Mouse (Mus musculus) MEL (cell line): ENCODE results near the gene Adam10. TPM values are rescaled to one million over a fixed set of nuclear protein-coding genes. Genes with fewer than 3 reads are reported as not detected.
A peak's percentile ranks its signal among the peaks of the same experiment; 100 is the strongest.

Experiments
- DNase-seq: peaks from one replicate; pipeline ENCODE4 v3.0.0; 2011; ENCODE audit warnings: low read depth, low spot score
- H3K27ac ChIP-seq: 2 replicates; pipeline ENCODE4 v1.5.1; 2012; ENCODE audit warnings: low read depth, mild to moderate bottlenecking, control low read depth, low read length, moderate library complexity; ENCODE audit not compliant: control insufficient read depth
- H3K27me3 ChIP-seq, 2 experiments: fragments of 150-350 bp in 1 of 2; sonication (generic) in 1 of 2; 2 replicates each; pipeline ENCODE4 v1.6.1; 2012; ENCODE audit warnings: low read length in 2 of 2, mild to moderate bottlenecking in 2 of 2, improper control_type of control experiment in 1 of 2, moderate library complexity in 1 of 2; ENCODE audit not compliant: insufficient read depth in 2 of 2, control insufficient read depth in 1 of 2
- H3K36me3 ChIP-seq, 2 experiments: 2 replicates each; pipeline ENCODE4 v1.6.1; 2012 to 2014; ENCODE audit warnings: low read length in 2 of 2, improper control_type of control experiment in 1 of 2, inconsistent platforms in 1 of 2, mild to moderate bottlenecking in 1 of 2; ENCODE audit not compliant: insufficient read depth in 2 of 2, control insufficient read depth in 1 of 2
- H3K4me1 ChIP-seq, 2 experiments: fragments of 150-350 bp in 1 of 2; sonication (generic) in 1 of 2; 2 replicates each; pipeline ENCODE4 v1.6.1; 2012; ENCODE audit warnings: low read length in 2 of 2, improper control_type of control experiment in 1 of 2, mild to moderate bottlenecking in 1 of 2; ENCODE audit not compliant: insufficient read depth in 2 of 2, control insufficient read depth in 1 of 2
- H3K4me3 ChIP-seq, 2 experiments: fragments of 150-350 bp in 1 of 2; sonication (generic) in 1 of 2; 2 replicates each; pipeline ENCODE4 v1.5.1; 2012; ENCODE audit warnings: low read depth in 2 of 2, low read length in 2 of 2, mild to moderate bottlenecking in 2 of 2, moderate library complexity in 2 of 2, control low read depth in 1 of 2, improper control_type of control experiment in 1 of 2; ENCODE audit not compliant: control insufficient read depth in 1 of 2, insufficient read depth in 1 of 2
- H3K79me2 ChIP-seq: 2 replicates; pipeline ENCODE4 v1.6.1; 2012; ENCODE audit warnings: mild to moderate bottlenecking, low read length, moderate library complexity; ENCODE audit not compliant: control insufficient read depth, poor library complexity, insufficient read depth
- H3K9ac ChIP-seq: 2 replicates; pipeline ENCODE4 v1.6.1; 2012; ENCODE audit warnings: low read depth, mild to moderate bottlenecking, control low read depth, low read length, moderate library complexity; ENCODE audit not compliant: control insufficient read depth, poor library complexity, severe bottlenecking
- H3K9me3 ChIP-seq: fragments of 150-350 bp; sonication (generic); replicated peaks from 2 replicates; pipeline ENCODE4 v1.6.1; 2012; ENCODE audit warnings: mild to moderate bottlenecking, low read length, improper control_type of control experiment, moderate library complexity; ENCODE audit not compliant: insufficient read depth
- BHLHE40 ChIP-seq: IDR thresholded peaks from 2 replicates; pipeline ENCODE4 v1.6.1; 2012; ENCODE audit warnings: low read depth, mild to moderate bottlenecking, inconsistent platforms, low read length, improper control_type of control experiment, borderline replicate concordance
- CHD1 ChIP-seq: IDR thresholded peaks from 2 replicates; pipeline ENCODE4 v1.6.1; 2012; ENCODE audit warnings: low read depth, mild to moderate bottlenecking, inconsistent platforms, low read length, improper control_type of control experiment
- CHD2 ChIP-seq: IDR thresholded peaks from 2 replicates; pipeline ENCODE4 v1.6.1; 2011; ENCODE audit warnings: low read length, improper control_type of control experiment
- CTCF ChIP-seq, 3 experiments: IDR thresholded peaks in 2 of 3; conservative IDR thresholded peaks in 1 of 3; 2 replicates each; pipeline ENCODE4 v1.5.1; 2011 to 2012; ENCODE audit warnings: low read length in 3 of 3, low read depth in 2 of 3, mild to moderate bottlenecking in 2 of 3, improper control_type of control experiment in 1 of 3, inconsistent platforms in 1 of 3, mixed read lengths in 1 of 3, moderate library complexity in 1 of 3; ENCODE audit not compliant: control insufficient read depth in 1 of 3, insufficient read depth in 1 of 3, poor library complexity in 1 of 3, severe bottlenecking in 1 of 3
- E2F4 ChIP-seq: IDR thresholded peaks from 2 replicates; pipeline ENCODE4 v1.6.1; 2011; ENCODE audit warnings: low read depth, low read length, improper control_type of control experiment, borderline replicate concordance
- EP300 ChIP-seq, 2 experiments: IDR thresholded peaks; 2 replicates each; pipeline ENCODE4 v1.6.1; 2011; ENCODE audit warnings: improper control_type of control experiment in 2 of 2, low read length in 2 of 2, low read depth in 1 of 2, mild to moderate bottlenecking in 1 of 2
- ETS1 ChIP-seq: IDR thresholded peaks from 2 replicates; pipeline ENCODE4 v1.6.1; 2012; ENCODE audit warnings: low read depth, mild to moderate bottlenecking, inconsistent platforms, low read length, improper control_type of control experiment, moderate library complexity
- GATA1 ChIP-seq: IDR thresholded peaks from 2 replicates; pipeline ENCODE4 v1.6.1; 2011; ENCODE audit warnings: low read depth, low read length, improper control_type of control experiment
- JUND ChIP-seq: IDR thresholded peaks from 2 replicates; pipeline ENCODE4 v1.6.1; 2011; ENCODE audit warnings: low read depth, mild to moderate bottlenecking, improper control_type of control experiment, low read length
- KAT2A ChIP-seq: conservative IDR thresholded peaks from 2 replicates; pipeline ENCODE4 v1.6.1; 2012; ENCODE audit warnings: low read depth, low read length, improper control_type of control experiment, inconsistent platforms
- MAFK ChIP-seq: IDR thresholded peaks from 2 replicates; pipeline ENCODE4 v1.6.1; 2011; ENCODE audit warnings: low read depth, mild to moderate bottlenecking, low read length, improper control_type of control experiment, borderline replicate concordance
- MAZ ChIP-seq: IDR thresholded peaks from 2 replicates; pipeline ENCODE4 v1.6.1; 2012; ENCODE audit warnings: low read depth, mild to moderate bottlenecking, inconsistent platforms, low read length, improper control_type of control experiment
- MEF2A ChIP-seq: IDR thresholded peaks from 2 replicates; pipeline ENCODE4 v1.6.1; 2014; ENCODE audit warnings: low read depth, mild to moderate bottlenecking, inconsistent platforms, low read length, improper control_type of control experiment; ENCODE audit not compliant: poor library complexity, insufficient replicate concordance, severe bottlenecking; ENCODE audit errors: extremely low read depth
- MXI1 ChIP-seq: IDR thresholded peaks from 2 replicates; pipeline ENCODE4 v1.6.1; 2011; ENCODE audit warnings: mild to moderate bottlenecking, low read depth, low read length, improper control_type of control experiment
- MYB ChIP-seq: IDR thresholded peaks from 2 replicates; pipeline ENCODE4 v1.6.1; 2011; ENCODE audit warnings: mild to moderate bottlenecking, low read depth, low read length, improper control_type of control experiment
- RAD21 ChIP-seq: IDR thresholded peaks from 2 replicates; pipeline ENCODE4 v1.6.1; 2011; ENCODE audit warnings: mild to moderate bottlenecking, low read depth, low read length, improper control_type of control experiment
- RCOR1 ChIP-seq: IDR thresholded peaks from 2 replicates; pipeline ENCODE4 v1.6.1; 2012; ENCODE audit warnings: low read depth, mild to moderate bottlenecking, inconsistent platforms, low read length, improper control_type of control experiment
- SIN3A ChIP-seq: IDR thresholded peaks from 2 replicates; pipeline ENCODE4 v1.6.1; 2012; ENCODE audit warnings: low read length, improper control_type of control experiment, inconsistent platforms
- TAL1 ChIP-seq: IDR thresholded peaks from 2 replicates; pipeline ENCODE4 v1.6.1; 2012; ENCODE audit warnings: mild to moderate bottlenecking, inconsistent platforms, low read length, moderate library complexity, mixed read lengths
- TBP ChIP-seq: IDR thresholded peaks from 2 replicates; pipeline ENCODE4 v1.8.0; 2011; ENCODE audit warnings: low read depth, low read length, improper control_type of control experiment
- TCF12 ChIP-seq: IDR thresholded peaks from 2 replicates; pipeline ENCODE4 v1.6.1; 2014; ENCODE audit warnings: low read depth, mild to moderate bottlenecking, inconsistent platforms, low read length, improper control_type of control experiment, moderate library complexity
- UBTF ChIP-seq: IDR thresholded peaks from 2 replicates; pipeline ENCODE4 v1.6.1; 2012; ENCODE audit warnings: low read depth, mild to moderate bottlenecking, inconsistent platforms, low read length, improper control_type of control experiment, moderate library complexity, borderline replicate concordance; ENCODE audit not compliant: insufficient read depth
- USF1 ChIP-seq: IDR thresholded peaks from 2 replicates; pipeline ENCODE4 v1.6.1; 2014; ENCODE audit warnings: low read depth, mild to moderate bottlenecking, inconsistent platforms, low read length, improper control_type of control experiment, moderate library complexity
- ZC3H11A ChIP-seq: IDR thresholded peaks from 2 replicates; pipeline ENCODE4 v1.6.1; 2012; ENCODE audit warnings: low read depth, mild to moderate bottlenecking, inconsistent platforms, low read length, improper control_type of control experiment
- ZKSCAN1 ChIP-seq: IDR thresholded peaks from 2 replicates; pipeline ENCODE4 v1.6.1; 2012; ENCODE audit warnings: low read depth, mild to moderate bottlenecking, inconsistent platforms, low read length, improper control_type of control experiment, moderate library complexity
- ZMIZ1 ChIP-seq: IDR thresholded peaks from 2 replicates; pipeline ENCODE4 v1.6.1; 2012; ENCODE audit warnings: low read depth, mild to moderate bottlenecking, inconsistent platforms, low read length, improper control_type of control experiment, moderate library complexity
- ZNF384 ChIP-seq: IDR thresholded peaks from 2 replicates; pipeline ENCODE4 v1.6.1; 2012; ENCODE audit warnings: low read depth, mild to moderate bottlenecking, inconsistent platforms, low read length, improper control_type of control experiment
- polyA plus RNA-seq, 2 experiments: library from polyadenylated mRNA; stranded (reverse) in 1 of 2; unstranded in 1 of 2; fragments of >175 nt in 1 of 2; fragments of >200 nt in 1 of 2; gene quantifications; 2 replicates each; pipeline versions ENCODE4 v1.2.1 to v1.2.4; 2012; ENCODE audit warnings: low replicate concordance in 2 of 2, low read depth in 1 of 2; ENCODE audit not compliant: insufficient read length in 2 of 2, insufficient read depth in 1 of 2, missing spikeins in 1 of 2
- total RNA-seq: library from RNA; depleted of rRNA; stranded (reverse); fragments of 300-350 nt; gene quantifications from 2 replicates; pipeline ENCODE4 v1.2.3, GENCODE M21; 2012

Adam10 gene
- total and polyA plus RNA-seq, 3 experiments = 20.3 to 127 (median 52.0) TPM

- no peaks in the 10 kb centered on the region for H3K9me3 ChIP-seq
- peaks cover 55% of the 10 kb centered on the region for H3K79me2 ChIP-seq
- H3K4me1 ChIP-seq = peaks cover 10 to 50% of the 10 kb centered on the region in 2 experiments
- no peak overlapping the region for H3K4me3 ChIP-seq
- peak; percentile 83 for DNase-seq
- TF ChIP-seq EP300 (IDR thresholded peaks at IDR 0.05; ENCODE audit: low read depth in 1 of 2, low read length in 2 of 2) = peak; percentile 33 to 85; a peak in 3 of 4 replicates
- 0 out of 2 replicates have a peak, but pooled peaks have one; percentile 50 for TF ChIP-seq TCF12
- peak; percentile 59; the same call in 1 of the 2 replicates for TF ChIP-seq ETS1
- peak; percentile 75 for TF ChIP-seq TAL1
- no peak for TF ChIP-seq TBP
- peak; percentile 81 for TF ChIP-seq GATA1
- no peak for TF ChIP-seq CHD2
- peak; percentile 88 for TF ChIP-seq RCOR1
- TF ChIP-seq MAZ = no peak
- peak; percentile 95 for TF ChIP-seq ZNF384
- no peak for TF ChIP-seq JUND
- TF ChIP-seq SIN3A = no peak
- TF ChIP-seq RAD21 = no peak
- 0 out of 2 replicates have a peak, but pooled peaks have one; percentile 16 for TF ChIP-seq MAFK
- TF ChIP-seq, all 39 proteins: peak for 8
- Histone ChIP-seq H3K27me3 (no peaks in the 10 kb centered on the region), H3K9ac (no peak overlapping the region), H3K36me3 (peaks cover 0 to 72% of the 10 kb centered on the region in 2 experiments; a peak in 2 of 4 replicates), H3K27ac (no peak overlapping the region)
Measured at GRCm38 (mm10) chr9:70688301-70688968, 9.6 kb downstream of the Adam10 start.

GRCm38 (mm10) chr9:70689926-70690325 lies 11.1 kb downstream of the Adam10 start:
- Histone ChIP-seq H3K27me3 (no peaks in the 10 kb centered on the region), H3K79me2 (peaks cover 58% of the 10 kb centered on the region), H3K4me3 (no peak overlapping the region), H3K36me3 (peaks cover 0 to 72% of the 10 kb centered on the region in 2 experiments; a peak in 2 of 4 replicates), H3K27ac (no peak overlapping the region), H3K9me3 (no peaks in the 10 kb centered on the region), H3K9ac (no peak overlapping the region), H3K4me1 (peaks cover 15 to 45% of the 10 kb centered on the region in 2 experiments)
- no peak for DNase-seq
- TF ChIP-seq CHD2 (no peak), BHLHE40 (no peak), ZC3H11A (no peak), USF1 (no peak), KAT2A (no peak), MXI1 (no peak), ZKSCAN1 (no peak), TCF12 (no peak), CHD1 (no peak), RCOR1 (no peak), UBTF (no peak), E2F4 (no peak), MEF2A (no peak), ZMIZ1 (no peak), MYB (no peak), CTCF (IDR thresholded peaks at IDR 0.05 in 2 of 3, conservative IDR thresholded peaks at IDR 0.05 in 1 of 3; ENCODE audit: control insufficient read depth in 1 of 3, insufficient read depth in 1 of 3, low read depth in 2 of 3, low read length in 3 of 3, poor library complexity in 1 of 3, severe bottlenecking in 1 of 3) (no peak)
